Mouse (Mus musculus): ENCODE measurements around the gene 2210408I21Rik. TPM values are rescaled to one million over a fixed set of nuclear protein-coding genes. Genes with fewer than 3 reads are reported as not detected.

The 2210408I21Rik gene
- polyA plus RNA-seq, 1 experiment from 2014 or later = 4.9 TPM

DNA sequence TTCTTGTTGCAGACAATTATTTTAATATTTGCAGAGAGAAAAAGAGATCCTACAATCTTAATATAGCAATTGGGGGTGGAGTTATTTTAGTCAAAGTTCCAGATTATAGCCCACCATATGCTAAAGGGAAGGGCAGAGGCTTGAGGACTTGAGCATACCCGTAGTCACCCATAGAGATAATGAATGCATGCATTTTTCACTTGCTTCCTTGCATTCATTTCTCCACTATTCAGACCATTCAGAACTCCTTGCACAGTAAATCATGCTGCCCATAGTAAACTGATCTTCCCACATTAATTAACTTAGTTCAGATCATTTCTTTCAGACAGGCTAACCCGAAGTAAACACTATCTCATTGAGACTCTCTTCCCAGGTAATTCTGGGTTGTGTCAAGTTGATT, 277.5 kb downstream of the 2210408I21Rik start:
- no peak for ATAC-seq

DNA sequence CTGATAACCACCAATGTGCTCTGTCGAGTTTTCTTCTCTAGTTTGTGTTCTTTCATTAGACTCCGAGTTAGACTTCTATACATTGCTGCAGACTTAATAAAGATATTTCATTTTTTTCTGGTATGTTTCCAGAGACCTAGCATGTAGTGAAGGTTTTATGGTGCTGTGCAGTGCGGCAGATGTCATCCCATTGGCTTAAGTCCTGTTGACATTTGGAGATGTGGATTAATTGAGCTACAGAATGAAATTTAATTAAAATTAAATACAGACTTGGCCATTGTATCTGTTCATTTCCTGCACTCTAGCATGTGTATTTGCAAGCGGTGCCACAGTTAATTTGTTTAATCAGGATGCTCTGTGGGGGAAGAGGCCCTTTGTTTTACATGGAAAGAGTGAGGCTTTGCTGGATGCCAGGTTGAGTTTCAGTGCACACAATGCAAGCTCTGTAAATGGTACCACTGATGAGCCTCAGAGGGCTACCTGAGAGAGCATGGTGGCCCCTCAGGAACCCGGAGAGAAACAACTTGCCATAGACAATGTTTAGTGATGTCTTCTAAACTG, 314.7 kb downstream of the 2210408I21Rik start:
- Histone ChIP-seq H3K27ac (ENCODE audit: low read length) (no peak overlapping the region), H3K27me3 (replicated peaks; ENCODE audit: control insufficient read depth, insufficient read depth, low read length) (no peaks in the 10 kb centered on the region), H3K9ac (ENCODE audit: low read depth, low read length) (no peak overlapping the region), H3K4me1 (ENCODE audit: control insufficient read depth, insufficient read depth, low read length) (no peaks in the 10 kb centered on the region), H3K4me3 (ENCODE audit: low read length) (no peak overlapping the region), H3K36me3 (ENCODE audit: control insufficient read depth, insufficient read depth, low read length) (no peaks in the 10 kb centered on the region), H3K9me3 (ENCODE audit: control insufficient read depth, low read length) (no peaks in the 10 kb centered on the region), H3K4me2 (ENCODE audit: low read depth, low read length) (no peak overlapping the region)
- WGBS = 86% methylated on average over 5 of the region's 5 CpGs
- ATAC-seq = no peak

More for the DNA sequence above, 277.5 kb downstream of the 2210408I21Rik start:
- Histone ChIP-seq H3K27ac (ENCODE audit: low read length) (no peak overlapping the region), H3K4me3 (ENCODE audit: low read length) (no peak overlapping the region), H3K4me1 (ENCODE audit: control insufficient read depth, insufficient read depth, low read length) (no peaks in the 10 kb centered on the region), H3K4me2 (ENCODE audit: low read depth, low read length) (no peak overlapping the region), H3K36me3 (ENCODE audit: control insufficient read depth, insufficient read depth, low read length) (no peaks in the 10 kb centered on the region), H3K9ac (ENCODE audit: low read depth, low read length) (no peak overlapping the region), H3K27me3 (replicated peaks; ENCODE audit: control insufficient read depth, insufficient read depth, low read length) (no peaks in the 10 kb centered on the region), H3K9me3 (ENCODE audit: control insufficient read depth, low read length) (no peaks in the 10 kb centered on the region)
- WGBS = 70% methylated on average over 2 of the region's 2 CpGs

DNA sequence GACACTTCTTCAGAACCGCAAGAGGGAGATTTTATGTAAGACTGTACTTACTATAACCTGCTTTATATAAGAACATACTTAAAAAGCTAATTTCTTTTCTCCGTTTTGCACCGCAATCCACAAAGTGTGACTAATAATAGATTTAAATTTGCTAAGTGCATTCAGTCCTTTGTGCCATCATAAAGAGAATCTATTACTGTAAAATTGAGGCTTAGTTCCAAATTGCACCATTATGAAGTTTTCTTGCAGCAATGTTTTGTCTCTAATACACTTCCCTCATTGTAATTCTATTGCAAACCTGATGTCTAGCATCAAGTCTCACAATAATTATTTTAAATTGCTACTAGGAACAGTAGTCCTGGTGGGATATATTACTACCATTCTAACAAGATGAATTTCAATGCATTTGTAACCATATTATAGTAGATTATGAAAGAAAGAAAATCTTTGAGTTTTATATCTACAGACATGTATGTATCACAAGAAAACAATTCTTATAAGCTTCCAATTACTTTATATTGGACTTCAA, 334.8 kb downstream of the 2210408I21Rik start:
- Histone ChIP-seq H3K36me3 (ENCODE audit: control insufficient read depth, insufficient read depth, low read length) (no peaks in the 10 kb centered on the region), H3K4me1 (ENCODE audit: control insufficient read depth, insufficient read depth, low read length) (no peaks in the 10 kb centered on the region), H3K27me3 (replicated peaks; ENCODE audit: control insufficient read depth, insufficient read depth, low read length) (no peaks in the 10 kb centered on the region), H3K4me2 (ENCODE audit: low read depth, low read length) (no peak overlapping the region), H3K4me3 (ENCODE audit: low read length) (no peak overlapping the region), H3K9ac (ENCODE audit: low read depth, low read length) (no peak overlapping the region), H3K27ac (ENCODE audit: low read length) (no peak overlapping the region), H3K9me3 (ENCODE audit: control insufficient read depth, low read length) (no peaks in the 10 kb centered on the region)
- 88% methylated on average over 3 of the region's 3 CpGs for WGBS
- no peak for ATAC-seq

DNA sequence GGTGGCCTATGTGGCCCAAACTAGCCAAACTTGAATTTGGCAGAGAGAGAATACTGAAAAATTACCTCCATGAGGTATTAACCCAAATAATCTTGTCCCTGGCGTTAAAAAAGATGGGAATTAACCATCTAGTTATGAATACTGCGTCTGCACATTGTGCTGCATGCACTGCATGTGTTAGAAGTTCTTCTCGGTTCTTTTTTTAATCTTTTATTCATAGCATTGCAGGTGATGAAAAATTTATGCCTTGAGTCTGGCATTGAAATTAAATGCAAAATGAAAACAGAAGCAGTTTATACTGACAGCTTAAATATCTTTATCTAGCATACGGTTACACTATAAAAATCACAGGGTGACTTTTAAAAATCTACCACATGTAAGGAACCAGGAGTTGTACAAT, 341.1 kb downstream of the 2210408I21Rik start:
- no peak overlapping the region for H3K4me2 ChIP-seq (ENCODE audit: low read depth, low read length)
- WGBS = 82% methylated on average over 4 of the region's 4 CpGs

DNA sequence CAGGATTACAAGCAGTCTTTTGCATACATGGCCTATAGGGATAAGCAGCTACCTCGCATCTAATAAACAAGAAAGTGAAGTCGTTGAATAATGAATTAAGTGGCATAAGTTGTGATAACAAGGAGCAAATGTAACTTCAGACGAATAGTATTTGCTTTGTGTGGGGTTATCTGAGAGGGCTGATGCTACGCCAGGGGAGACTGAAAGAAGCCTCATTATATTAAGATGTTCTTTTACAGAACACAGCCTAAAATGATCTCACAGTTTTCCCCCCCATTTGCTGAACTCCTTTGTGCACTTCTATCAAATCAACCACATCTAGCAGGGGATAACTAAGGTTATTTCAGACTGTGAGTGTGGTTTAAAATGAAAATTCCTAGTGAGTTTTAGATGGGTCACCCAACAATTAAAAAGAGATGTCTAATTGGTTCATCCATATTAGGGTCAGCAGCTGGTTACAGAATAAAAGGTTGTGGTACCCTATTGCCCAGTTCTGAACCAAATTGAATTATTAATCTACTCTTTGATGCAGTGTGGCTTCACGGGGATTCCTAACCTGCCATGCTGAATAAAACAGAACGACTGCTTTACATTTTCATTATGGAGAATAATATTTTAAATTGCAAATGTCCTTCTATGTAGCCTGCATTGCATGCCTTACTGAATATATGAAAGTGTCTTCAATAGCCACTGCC, 343.2 kb downstream of the 2210408I21Rik start:
- Histone ChIP-seq H3K9me3 (ENCODE audit: control insufficient read depth, low read length) (no peaks in the 10 kb centered on the region), H3K4me3 (ENCODE audit: low read length) (no peak overlapping the region), H3K4me1 (ENCODE audit: control insufficient read depth, insufficient read depth, low read length) (no peaks in the 10 kb centered on the region), H3K4me2 (ENCODE audit: low read depth, low read length) (no peak overlapping the region), H3K36me3 (ENCODE audit: control insufficient read depth, insufficient read depth, low read length) (no peaks in the 10 kb centered on the region), H3K27ac (ENCODE audit: low read length) (no peak overlapping the region), H3K27me3 (replicated peaks; ENCODE audit: control insufficient read depth, insufficient read depth, low read length) (no peaks in the 10 kb centered on the region), H3K9ac (ENCODE audit: low read depth, low read length) (no peak overlapping the region)
- ATAC-seq = no peak
- 66% methylated on average over 6 of the region's 6 CpGs for WGBS

More for the DNA sequence above, 341.1 kb downstream of the 2210408I21Rik start:
- no peaks in the 10 kb centered on the region for H3K4me1 ChIP-seq (ENCODE audit: control insufficient read depth, insufficient read depth, low read length)
- H3K4me3 ChIP-seq (ENCODE audit: low read length) = no peak overlapping the region
- ATAC-seq = no peak
- no peaks in the 10 kb centered on the region for H3K27me3 ChIP-seq (replicated peaks; ENCODE audit: control insufficient read depth, insufficient read depth, low read length)
- no peaks in the 10 kb centered on the region for H3K9me3 ChIP-seq (ENCODE audit: control insufficient read depth, low read length)
- H3K9ac ChIP-seq (ENCODE audit: low read depth, low read length) = no peak overlapping the region
- no peak overlapping the region for H3K27ac ChIP-seq (ENCODE audit: low read length)
- H3K36me3 ChIP-seq (ENCODE audit: control insufficient read depth, insufficient read depth, low read length) = no peaks in the 10 kb centered on the region

DNA sequence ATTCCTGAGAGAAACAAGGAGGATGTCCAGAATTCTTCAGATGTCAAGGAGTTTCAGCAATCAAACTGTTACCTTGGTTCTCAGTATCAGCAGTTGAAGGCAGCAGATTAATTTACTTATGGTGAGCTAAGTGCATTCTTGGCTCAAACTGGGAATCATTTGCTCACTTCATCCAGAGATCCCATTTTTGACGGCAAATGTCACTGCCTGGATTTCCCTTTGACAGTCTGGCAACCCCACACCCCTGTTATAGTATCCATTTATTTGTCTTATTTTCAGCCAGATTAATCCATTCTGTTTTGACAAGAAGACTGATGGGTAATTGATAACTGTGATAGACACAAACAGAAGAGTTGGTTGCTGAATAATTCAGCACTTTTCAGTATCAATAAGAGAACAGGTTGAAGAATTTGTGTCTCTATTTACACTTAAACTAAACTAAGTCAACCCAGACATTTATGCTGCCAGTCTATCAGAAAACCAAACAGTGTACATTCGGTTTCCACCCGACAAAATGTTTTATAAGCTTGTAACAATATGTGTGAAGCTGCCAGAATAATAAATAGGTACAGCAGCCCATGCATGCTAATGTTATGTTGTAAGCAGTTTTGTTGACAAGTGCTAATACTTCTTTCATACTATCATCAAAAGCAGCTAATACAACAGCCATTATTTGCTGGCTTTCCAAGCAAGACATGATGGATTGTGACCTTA, 354.8 kb downstream of the 2210408I21Rik start:
- no peak overlapping the region for H3K4me2 ChIP-seq (ENCODE audit: low read depth, low read length)
- ATAC-seq = no peak
- no peak overlapping the region for H3K9ac ChIP-seq (ENCODE audit: low read depth, low read length)
- no peak overlapping the region for H3K4me3 ChIP-seq (ENCODE audit: low read length)
- no peaks in the 10 kb centered on the region for H3K4me1 ChIP-seq (ENCODE audit: control insufficient read depth, insufficient read depth, low read length)
- H3K36me3 ChIP-seq (ENCODE audit: control insufficient read depth, insufficient read depth, low read length) = no peaks in the 10 kb centered on the region
- H3K27ac ChIP-seq (ENCODE audit: low read length) = no peak overlapping the region
- no peaks in the 10 kb centered on the region for H3K27me3 ChIP-seq (replicated peaks; ENCODE audit: control insufficient read depth, insufficient read depth, low read length)
- WGBS = 59% methylated on average over 3 of the region's 3 CpGs
- no peaks in the 10 kb centered on the region for H3K9me3 ChIP-seq (ENCODE audit: control insufficient read depth, low read length)

DNA sequence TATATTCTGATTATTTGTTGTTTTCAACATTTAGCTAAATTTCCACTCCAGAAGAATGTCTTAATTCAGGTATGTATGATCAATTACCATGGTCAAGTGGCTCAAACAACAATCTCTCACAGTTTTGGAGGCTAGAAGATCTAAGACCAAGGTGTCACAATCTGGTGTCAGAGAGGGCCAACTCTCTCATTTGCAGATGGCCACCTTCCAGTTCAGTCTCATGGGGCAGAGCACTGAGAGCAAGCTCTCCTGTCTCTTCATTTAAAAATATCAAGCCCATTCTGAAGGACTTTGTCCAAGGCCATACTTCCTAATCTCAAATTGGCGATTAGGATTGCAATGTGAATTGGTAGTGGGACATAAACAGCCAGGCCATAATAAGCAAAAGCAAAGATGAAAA, 378.7 kb downstream of the 2210408I21Rik start:
- H3K4me1 ChIP-seq (ENCODE audit: control insufficient read depth, insufficient read depth, low read length) = no peaks in the 10 kb centered on the region
- no peak for ATAC-seq
- 76% methylated on average over 1 of the region's 1 CpGs for WGBS

DNA sequence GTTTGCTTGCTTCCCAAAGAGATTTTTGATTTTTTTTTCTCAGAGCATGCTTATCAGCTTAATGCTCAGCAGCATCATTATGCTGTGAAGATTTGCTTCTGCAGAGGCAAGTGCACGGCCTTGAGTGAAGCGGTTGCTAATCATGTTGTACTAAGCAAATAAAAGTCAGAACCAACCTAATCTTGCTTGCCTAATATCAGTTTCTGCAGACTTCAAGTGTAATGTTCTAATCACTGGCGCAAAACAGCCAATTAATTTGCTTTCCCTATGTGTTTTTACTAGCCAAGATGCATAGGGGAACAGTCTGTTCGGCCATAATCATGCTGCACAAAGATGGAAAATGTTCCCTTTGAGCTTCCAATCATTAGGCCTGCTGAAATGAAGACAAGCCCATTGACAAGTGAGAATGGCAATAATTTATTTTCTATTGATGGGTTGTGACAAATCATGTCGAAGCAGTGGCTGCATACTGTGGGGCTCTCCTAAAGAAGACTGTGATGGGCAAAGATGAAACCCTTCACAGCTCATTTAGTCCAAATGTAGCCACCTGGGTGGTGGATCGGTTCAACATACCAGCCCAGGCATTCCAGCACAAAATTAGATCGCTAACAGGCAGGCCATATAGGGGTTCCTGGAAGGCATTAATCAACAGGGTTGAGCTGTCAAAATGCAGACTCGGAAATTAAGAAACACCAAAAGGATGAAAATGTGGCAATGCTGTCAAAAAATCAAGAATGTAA, 393.8 kb downstream of the 2210408I21Rik start:
- Histone ChIP-seq H3K4me3 (ENCODE audit: low read length) (no peak overlapping the region), H3K9ac (ENCODE audit: low read depth, low read length) (no peak overlapping the region), H3K36me3 (ENCODE audit: control insufficient read depth, insufficient read depth, low read length) (no peaks in the 10 kb centered on the region), H3K4me1 (ENCODE audit: control insufficient read depth, insufficient read depth, low read length) (no peaks in the 10 kb centered on the region), H3K27me3 (replicated peaks; ENCODE audit: control insufficient read depth, insufficient read depth, low read length) (no peaks in the 10 kb centered on the region), H3K27ac (ENCODE audit: low read length) (no peak overlapping the region), H3K4me2 (ENCODE audit: low read depth, low read length) (no peak overlapping the region), H3K9me3 (ENCODE audit: control insufficient read depth, low read length) (no peaks in the 10 kb centered on the region)
- no peak for ATAC-seq
- 66% methylated on average over 8 of the region's 8 CpGs for WGBS

More for the DNA sequence above, 378.7 kb downstream of the 2210408I21Rik start:
- Histone ChIP-seq H3K9me3 (ENCODE audit: control insufficient read depth, low read length) (no peaks in the 10 kb centered on the region), H3K27me3 (replicated peaks; ENCODE audit: control insufficient read depth, insufficient read depth, low read length) (no peaks in the 10 kb centered on the region), H3K4me2 (ENCODE audit: low read depth, low read length) (no peak overlapping the region), H3K36me3 (ENCODE audit: control insufficient read depth, insufficient read depth, low read length) (no peaks in the 10 kb centered on the region), H3K4me3 (ENCODE audit: low read length) (no peak overlapping the region), H3K27ac (ENCODE audit: low read length) (no peak overlapping the region), H3K9ac (ENCODE audit: low read depth, low read length) (no peak overlapping the region)

DNA sequence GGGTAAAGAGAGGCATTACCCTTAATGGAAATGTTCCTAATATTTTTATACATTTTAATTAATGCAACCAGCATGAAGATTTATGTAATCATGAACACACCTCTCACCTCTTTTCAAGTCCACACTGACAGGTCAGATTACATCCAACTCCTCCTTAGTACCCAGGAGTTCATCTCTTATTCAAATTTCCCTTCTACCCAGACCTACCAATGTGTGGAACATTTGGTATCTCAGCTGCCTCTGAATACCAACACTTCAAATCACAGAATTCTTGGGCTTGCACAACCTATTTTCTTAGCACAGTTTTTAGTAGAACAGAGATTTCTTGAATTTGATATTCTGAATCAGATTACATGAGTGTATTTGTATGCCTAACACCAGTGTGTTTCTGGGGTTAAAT, 394.4 kb downstream of the 2210408I21Rik start:
- no peak overlapping the region for H3K4me2 ChIP-seq (ENCODE audit: low read depth, low read length)
- no peak overlapping the region for H3K4me3 ChIP-seq (ENCODE audit: low read length)
- H3K9ac ChIP-seq (ENCODE audit: low read depth, low read length) = no peak overlapping the region
- ATAC-seq = no peak
- no peaks in the 10 kb centered on the region for H3K27me3 ChIP-seq (replicated peaks; ENCODE audit: control insufficient read depth, insufficient read depth, low read length)
- no peaks in the 10 kb centered on the region for H3K9me3 ChIP-seq (ENCODE audit: control insufficient read depth, low read length)
- no peaks in the 10 kb centered on the region for H3K4me1 ChIP-seq (ENCODE audit: control insufficient read depth, insufficient read depth, low read length)
- no peaks in the 10 kb centered on the region for H3K36me3 ChIP-seq (ENCODE audit: control insufficient read depth, insufficient read depth, low read length)
- no peak overlapping the region for H3K27ac ChIP-seq (ENCODE audit: low read length)

Data from intestine, embryonic 16.5 days (tissue).